Mouse (Mus musculus) ES-Bruce4 (cell line): Measurements from ENCODE around the gene Borcs7.

ENCODE experiments used
- CTCF ChIP-seq: IDR thresholded peaks from one replicate; pipeline ENCODE4 v1.8.1; 2011; ENCODE audit warnings: low read depth, low read length
- EP300 ChIP-seq: IDR thresholded peaks from 2 replicates; pipeline ENCODE4 v1.6.1; 2011; ENCODE audit warnings: low read depth, low read length; ENCODE audit not compliant: insufficient read depth
- POLR2A ChIP-seq: IDR thresholded peaks from one replicate; pipeline ENCODE4 v1.8.1; 2011; ENCODE audit warnings: low read length; ENCODE audit not compliant: insufficient read depth

DNA sequence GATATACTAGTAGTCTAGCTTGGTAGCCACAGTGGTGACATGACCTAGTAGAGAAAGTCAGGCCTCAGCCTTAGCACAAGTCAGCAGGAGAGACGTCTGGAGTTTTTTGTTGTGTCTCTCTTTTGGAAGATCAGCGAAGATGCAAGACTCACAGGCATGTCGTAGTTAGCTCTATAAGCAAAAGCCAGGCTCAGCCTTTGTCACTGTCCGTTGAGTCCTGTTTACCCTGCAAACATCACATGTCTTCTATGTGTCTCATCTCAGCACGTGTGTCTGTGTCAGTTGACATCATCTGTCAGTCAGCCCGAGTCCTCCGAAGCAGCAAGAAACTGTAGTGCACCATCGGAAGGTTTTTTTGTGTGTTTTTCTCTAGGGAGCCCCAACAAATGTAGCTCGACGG lies 41.6 kb downstream of the Borcs7 start:
- no peak for TF ChIP-seq EP300
- TF ChIP-seq CTCF, result no peak
- no peak for TF ChIP-seq POLR2A
